In genomic region chr4:44169884-44170283, GRCm38 (mm10) we compare ENCODE assay signal across 31 mouse cellular contexts.
DNase-seq lines count a peak whose midpoint lies in the region; ATAC-seq and TF ChIP-seq lines count a peak whose summit lies in the region.
"Had no signal": no experiment of that assay in that cellular context is flagged by ENCODE, and none has a peak within 500 bp of the region (broad histone marks: within the 10 kb centered on the region; RNA-seq: fewer than 3 reads in every experiment).

No protein-coding gene starts in this region.

- no peaks in the 10 kb centered on the region for H3K27me3 ChIP-seq in liver, embryonic 12.5 days (replicated peaks)
- no peaks in the 10 kb centered on the region for H3K27me3 ChIP-seq in liver, postnatal 0 days (ENCODE audit: insufficient read depth, low read length)
- H3K27me3 ChIP-seq: embryonic facial prominence, embryonic 12.5 days; heart, embryonic 12.5 days; limb, embryonic 13.5 days; lung, embryonic 15.5 days; midbrain, embryonic 15.5 days; neural tube, embryonic 13.5 days; Patski; stomach, embryonic 15.5 days had no signal

- 55% methylated on average over 3 of the region's 3 CpGs for WGBS in liver, embryonic 12.5 days (ENCODE audit: insufficient replicate concordance)
- WGBS in liver, postnatal 0 days (ENCODE audit: insufficient replicate concordance), result 66% methylated on average over 3 of the region's 3 CpGs

- H3K9me3 ChIP-seq in liver, embryonic 12.5 days (replicated peaks), result no peaks in the 10 kb centered on the region
- H3K9me3 ChIP-seq in liver, postnatal 0 days (ENCODE audit: low read length), result no peaks in the 10 kb centered on the region
- H3K9me3 ChIP-seq: embryonic facial prominence, embryonic 12.5 days; G1E; heart, embryonic 12.5 days; limb, embryonic 13.5 days; lung, embryonic 15.5 days; midbrain, embryonic 10.5 days; midbrain, embryonic 15.5 days; neural tube, embryonic 13.5 days; stomach, embryonic 15.5 days had no signal

- no peak for TF ChIP-seq EP300 in liver, postnatal 0 days (IDR thresholded peaks at IDR 0.05; ENCODE audit: low read depth)

- no peak for TF ChIP-seq POLR2A in bone marrow macrophage, adult 2 months (IDR thresholded peaks at IDR 0.05; ENCODE audit: borderline replicate concordance, low read depth, low read length)

- no peaks in the 10 kb centered on the region for H3K36me3 ChIP-seq in liver, embryonic 12.5 days
- H3K36me3 ChIP-seq in liver, postnatal 0 days (replicated peaks; ENCODE audit: insufficient read depth, low read length), result no peaks in the 10 kb centered on the region
- H3K36me3 ChIP-seq: embryonic facial prominence, embryonic 12.5 days; heart, embryonic 12.5 days; limb, embryonic 13.5 days; lung, embryonic 15.5 days; midbrain, embryonic 10.5 days; midbrain, embryonic 15.5 days; neural tube, embryonic 13.5 days; stomach, embryonic 15.5 days had no signal

- H3K4me2 ChIP-seq in liver, embryonic 12.5 days, result 0 out of 2 replicates have a peak overlapping the region, but pooled peaks have one; percentile 80
- no peak overlapping the region for H3K4me2 ChIP-seq in liver, postnatal 0 days (ENCODE audit: low read depth, low read length)
- H3K4me2 ChIP-seq: embryonic facial prominence, embryonic 12.5 days; hindbrain, embryonic 14.5 days; lung, embryonic 15.5 days; midbrain, embryonic 15.5 days; stomach, embryonic 15.5 days had no signal

- H3K4me1 ChIP-seq in liver, embryonic 12.5 days, result peaks cover 34% of the 10 kb centered on the region
- H3K4me1 ChIP-seq in liver, postnatal 0 days (ENCODE audit: insufficient read depth), result peaks cover 21% of the 10 kb centered on the region
- peaks cover 17% of the 10 kb centered on the region for H3K4me1 ChIP-seq in bone marrow macrophage, adult 2 months (ENCODE audit: control insufficient read depth, insufficient read depth, low read length)

- TF ChIP-seq CTCF in liver, postnatal 0 days (IDR thresholded peaks at IDR 0.05; ENCODE audit: low read depth), result no peak
- TF ChIP-seq CTCF in bone marrow macrophage, adult 2 months (IDR thresholded peaks at IDR 0.05; ENCODE audit: low read depth, low read length), result no peak

- no peak overlapping the region for H3K27ac ChIP-seq in liver, embryonic 12.5 days
- H3K27ac ChIP-seq in liver, postnatal 0 days (ENCODE audit: low read depth), result no peak overlapping the region
- 0 out of 2 replicates have a peak overlapping the region, but pooled peaks have one; percentile 84 for H3K27ac ChIP-seq in bone marrow macrophage, adult 2 months (ENCODE audit: insufficient read depth, low read depth, low read length)
- H3K27ac ChIP-seq: embryonic facial prominence, embryonic 12.5 days; hindbrain, embryonic 14.5 days; layer of hippocampus, adult 2 months; limb, embryonic 13.5 days; lung, embryonic 15.5 days; midbrain, embryonic 10.5 days; midbrain, embryonic 15.5 days; neural tube, embryonic 13.5 days; stomach, embryonic 15.5 days had no signal

- no peak for ATAC-seq in liver, embryonic 12.5 days
- no peak for ATAC-seq in liver, postnatal 0 days
- ATAC-seq: forebrain, embryonic 14.5 days; inflammation-experienced regulatory T-cells, adult 6 months; midbrain, embryonic 15.5 days; Patski had no signal

- H3K9ac ChIP-seq in liver, embryonic 12.5 days, result no peak overlapping the region; the same call in 1 of the 2 replicates
- H3K9ac ChIP-seq in liver, postnatal 0 days (replicated peaks), result no peak overlapping the region
- H3K9ac ChIP-seq: embryonic facial prominence, embryonic 12.5 days; heart, embryonic 12.5 days; hindbrain, embryonic 14.5 days; limb, embryonic 13.5 days; lung, embryonic 15.5 days; midbrain, embryonic 15.5 days; neural tube, embryonic 13.5 days; stomach, embryonic 15.5 days had no signal

- no peak overlapping the region for H3K4me3 ChIP-seq in liver, embryonic 12.5 days
- H3K4me3 ChIP-seq in liver, postnatal 0 days (ENCODE audit: low read depth, low read length), result no peak overlapping the region
- H3K4me3 ChIP-seq in bone marrow macrophage, adult 2 months (ENCODE audit: insufficient read depth, low read length), result no peak overlapping the region
- H3K4me3 ChIP-seq: embryonic facial prominence, embryonic 12.5 days; heart, embryonic 12.5 days; layer of hippocampus, adult 2 months; limb, embryonic 13.5 days; lung, embryonic 15.5 days; midbrain, embryonic 10.5 days; midbrain, embryonic 15.5 days; neural tube, embryonic 13.5 days; stomach, embryonic 15.5 days had no signal

- DNase-seq in liver, postnatal 0 days, result no peak
- peak; percentile 14 for DNase-seq in thymus, postnatal 25 days
- DNase-seq in thymus, postnatal 36 days, result no peak
- DNase-seq in frontal cortex, postnatal 25 days (ENCODE audit: low spot score in 2 of 2), result no peak
- no peak for DNase-seq in layer of hippocampus, postnatal 36 days
- DNase-seq: adrenal gland, postnatal 14 days; cerebellum, adult 11-12 months; cerebellum, adult 9-11 months; embryo, embryonic 11 days; gastrocnemius, postnatal 25 days; heart, adult 18-20 months; heart, postnatal 4 days; kidney, adult 11 months; kidney, postnatal 25 days; thymus, adult 18-20 months had no signal
